Mouse (Mus musculus) limb, embryonic 13.5 days (tissue): ENCODE measurements at regions not wholly inside any gene's neighbourhood (a gene's known extent, or its start where the extent isn't known, plus 50 kb on each side); places are given as distances from the start of the nearest gene placed in this dataset.

ENCODE experiments used
- ATAC-seq: fragments of 200-750 bp; cut with Nextera tagmentation; 2 replicates; pipeline ENCODE4 v1.8.0; 2017; ENCODE audit warnings: low read depth, moderate number of reproducible peaks, moderate TSS enrichment; ENCODE audit not compliant: low FRiP score
- H3K27ac ChIP-seq: fragments of 300-500 bp; sonication (generic); 2 replicates; pipeline ENCODE4 v1.5.1; 2015; ENCODE audit warnings: inconsistent platforms, mild to moderate bottlenecking, moderate library complexity
- H3K27me3 ChIP-seq: fragments of 300-500 bp; sonication (generic); 2 replicates; pipeline ENCODE4 v1.6.1; 2015; ENCODE audit warnings: mild to moderate bottlenecking, inconsistent platforms
- H3K36me3 ChIP-seq: fragments of 300-500 bp; sonication (generic); 2 replicates; pipeline ENCODE4 v1.6.1; 2015; ENCODE audit warnings: inconsistent platforms, mild to moderate bottlenecking, moderate library complexity
- H3K4me1 ChIP-seq: fragments of 300-500 bp; sonication (generic); 2 replicates; pipeline ENCODE4 v1.6.1; 2015; ENCODE audit warnings: inconsistent platforms
- H3K4me2 ChIP-seq: fragments of 300-500 bp; sonication (generic); replicated peaks from 2 replicates; pipeline ENCODE4 v1.6.1; 2015; ENCODE audit warnings: inconsistent platforms, mild to moderate bottlenecking, moderate library complexity
- H3K4me3 ChIP-seq: fragments of 300-500 bp; sonication (generic); 2 replicates; pipeline ENCODE4 v1.5.1; 2015; ENCODE audit warnings: moderate library complexity, mild to moderate bottlenecking, inconsistent platforms
- H3K9ac ChIP-seq: fragments of 300-500 bp; sonication (generic); 2 replicates; pipeline ENCODE4 v1.6.1; 2015; ENCODE audit warnings: mild to moderate bottlenecking, inconsistent platforms
- H3K9me3 ChIP-seq: fragments of 300-500 bp; sonication (generic); 2 replicates; pipeline ENCODE4 v1.6.1; 2016; ENCODE audit warnings: inconsistent platforms
- WGBS: fragments of 180-500 bp; shearing (Covaris S2); methylation state at CpG from one replicate; pipeline ENCODE4 v1.1.7; 2015; 5-methylcytosine and 5-hydroxymethylcytosine counted together

GRCm38 (mm10) chr7:135798441-135798840 is 82.3 kb upstream of the Mki67 start:
- Histone ChIP-seq H3K27ac (no peak overlapping the region), H3K9me3 (no peaks in the 10 kb centered on the region), H3K4me1 (peaks cover 9% of the 10 kb centered on the region; the same call in 1 of the 2 replicates), H3K4me2 (no peak overlapping the region), H3K4me3 (no peak overlapping the region), H3K27me3 (no peaks in the 10 kb centered on the region), H3K36me3 (no peaks in the 10 kb centered on the region), H3K9ac (no peak overlapping the region)
- 49% methylated on average over 2 of the region's 2 CpGs for WGBS
- ATAC-seq = no peak

GRCm38 (mm10) chr7:135802598-135803121 is 86.5 kb upstream of the Mki67 start:
- no peak overlapping the region for H3K4me3 ChIP-seq
- no peaks in the 10 kb centered on the region for H3K27me3 ChIP-seq
- WGBS = 75% methylated on average over 15 of the region's 15 CpGs
- no peak for ATAC-seq
- H3K9ac ChIP-seq = no peak overlapping the region
- H3K27ac ChIP-seq = no peak overlapping the region
- no peaks in the 10 kb centered on the region for H3K36me3 ChIP-seq
- no peak overlapping the region for H3K4me2 ChIP-seq
- peaks cover 21% of the 10 kb centered on the region for H3K4me1 ChIP-seq
- no peaks in the 10 kb centered on the region for H3K9me3 ChIP-seq

- 32% methylated on average over 7 of the region's 7 CpGs for WGBS
- Histone ChIP-seq H3K9ac (no peak overlapping the region), H3K4me2 (no peak overlapping the region), H3K4me3 (no peak overlapping the region), H3K36me3 (no peaks in the 10 kb centered on the region), H3K27ac (no peak overlapping the region), H3K4me1 (peaks cover 22% of the 10 kb centered on the region), H3K9me3 (no peaks in the 10 kb centered on the region), H3K27me3 (no peaks in the 10 kb centered on the region)
- ATAC-seq = no peak
These were observed 88.6 kb upstream of the Mki67 start for GRCm38 (mm10) chr7:135804730-135805129.

GRCm38 (mm10) chr7:135806139-135806538 is 90.0 kb upstream of the Mki67 start:
- peaks cover 25% of the 10 kb centered on the region for H3K4me1 ChIP-seq
- no peak overlapping the region for H3K9ac ChIP-seq
- 85% methylated on average over 8 of the region's 8 CpGs for WGBS
- no peaks in the 10 kb centered on the region for H3K36me3 ChIP-seq
- H3K27ac ChIP-seq = no peak overlapping the region
- ATAC-seq = no peak
- H3K9me3 ChIP-seq = no peaks in the 10 kb centered on the region
- H3K4me3 ChIP-seq = no peak overlapping the region
- H3K27me3 ChIP-seq = no peaks in the 10 kb centered on the region
- no peak overlapping the region for H3K4me2 ChIP-seq

- Histone ChIP-seq H3K27me3 (no peaks in the 10 kb centered on the region), H3K36me3 (no peaks in the 10 kb centered on the region), H3K4me1 (peaks cover 25% of the 10 kb centered on the region), H3K4me3 (no peak overlapping the region), H3K27ac (no peak overlapping the region), H3K9me3 (no peaks in the 10 kb centered on the region), H3K9ac (no peak overlapping the region), H3K4me2 (no peak overlapping the region)
- no peak for ATAC-seq
- WGBS = 89% methylated on average over 7 of the region's 7 CpGs
These were observed 90.5 kb upstream of the Mki67 start for GRCm38 (mm10) chr7:135806673-135807072.

GRCm38 (mm10) chr7:135809167-135809566 is 93.0 kb upstream of the Mki67 start:
- Histone ChIP-seq H3K4me1 (peaks cover 20% of the 10 kb centered on the region), H3K9me3 (no peaks in the 10 kb centered on the region), H3K4me2 (no peak overlapping the region), H3K27me3 (no peaks in the 10 kb centered on the region), H3K9ac (no peak overlapping the region), H3K4me3 (no peak overlapping the region), H3K36me3 (no peaks in the 10 kb centered on the region), H3K27ac (no peak overlapping the region)
- no peak for ATAC-seq
- WGBS = 67% methylated on average over 10 of the region's 10 CpGs

- ATAC-seq = no peak
- no peak overlapping the region for H3K9ac ChIP-seq
- peaks cover 13% of the 10 kb centered on the region for H3K4me1 ChIP-seq
- no peaks in the 10 kb centered on the region for H3K36me3 ChIP-seq
- H3K9me3 ChIP-seq = no peaks in the 10 kb centered on the region
- H3K27me3 ChIP-seq = no peaks in the 10 kb centered on the region
- 63% methylated on average over 12 of the region's 12 CpGs for WGBS
- H3K4me3 ChIP-seq = no peak overlapping the region
- no peak overlapping the region for H3K4me2 ChIP-seq
- H3K27ac ChIP-seq = no peak overlapping the region
These were observed 93.7 kb upstream of the Mki67 start for GRCm38 (mm10) chr7:135809751-135810379.

GRCm38 (mm10) chr7:135810971-135811370 is 94.8 kb upstream of the Mki67 start:
- H3K9ac ChIP-seq = no peak overlapping the region
- H3K4me1 ChIP-seq = peaks cover 11% of the 10 kb centered on the region
- no peaks in the 10 kb centered on the region for H3K27me3 ChIP-seq
- H3K4me2 ChIP-seq = no peak overlapping the region
- WGBS = 84% methylated on average over 9 of the region's 9 CpGs
- H3K4me3 ChIP-seq = no peak overlapping the region
- no peak overlapping the region for H3K27ac ChIP-seq
- H3K9me3 ChIP-seq = no peaks in the 10 kb centered on the region
- H3K36me3 ChIP-seq = no peaks in the 10 kb centered on the region
- no peak for ATAC-seq

- H3K36me3 ChIP-seq = no peaks in the 10 kb centered on the region
- H3K27me3 ChIP-seq = no peaks in the 10 kb centered on the region
- H3K4me3 ChIP-seq = no peak overlapping the region
- H3K4me1 ChIP-seq = peaks cover 11% of the 10 kb centered on the region
- ATAC-seq = no peak; the same call in 1 of the 2 replicates
- 89% methylated on average over 3 of the region's 3 CpGs for WGBS
- H3K4me2 ChIP-seq = no peak overlapping the region
- no peak overlapping the region for H3K9ac ChIP-seq
- no peak overlapping the region for H3K27ac ChIP-seq
- no peaks in the 10 kb centered on the region for H3K9me3 ChIP-seq
These were observed 97.5 kb upstream of the Mki67 start for GRCm38 (mm10) chr7:135813616-135814015.

- WGBS = 85% methylated on average over 3 of the region's 3 CpGs
- Histone ChIP-seq H3K36me3 (no peaks in the 10 kb centered on the region), H3K27me3 (no peaks in the 10 kb centered on the region), H3K9me3 (no peaks in the 10 kb centered on the region), H3K9ac (no peak overlapping the region), H3K4me2 (no peak overlapping the region), H3K4me1 (peaks cover 3% of the 10 kb centered on the region), H3K27ac (no peak overlapping the region), H3K4me3 (no peak overlapping the region)
- no peak for ATAC-seq
These were observed 100.0 kb upstream of the Mki67 start for GRCm38 (mm10) chr7:135816191-135816590.

- Histone ChIP-seq H3K4me2 (no peak overlapping the region), H3K27me3 (no peaks in the 10 kb centered on the region), H3K27ac (no peak overlapping the region), H3K4me3 (no peak overlapping the region), H3K4me1 (no peaks in the 10 kb centered on the region), H3K9me3 (no peaks in the 10 kb centered on the region), H3K9ac (no peak overlapping the region), H3K36me3 (no peaks in the 10 kb centered on the region)
- ATAC-seq = no peak
- 60% methylated on average over 3 of the region's 3 CpGs for WGBS
These were observed 101.7 kb upstream of the Mki67 start for GRCm38 (mm10) chr7:135817868-135818267.

- ATAC-seq = no peak
- H3K9ac ChIP-seq = no peak overlapping the region
- H3K4me2 ChIP-seq = no peak overlapping the region
- H3K9me3 ChIP-seq = no peaks in the 10 kb centered on the region
- no peak overlapping the region for H3K4me3 ChIP-seq
- no peaks in the 10 kb centered on the region for H3K27me3 ChIP-seq
- WGBS = 74% methylated on average over 3 of the region's 3 CpGs
- H3K4me1 ChIP-seq = no peaks in the 10 kb centered on the region
- H3K36me3 ChIP-seq = no peaks in the 10 kb centered on the region
- no peak overlapping the region for H3K27ac ChIP-seq
These were observed 102.1 kb upstream of the Mki67 start for GRCm38 (mm10) chr7:135818298-135818697.
